Comparison of ENCODE assay signal across 8 mouse cellular contexts in genomic region chr17:55957168-55957567, GRCm38 (mm10). TPM values are rescaled to one million over a fixed set of nuclear protein-coding genes. Genes with fewer than 3 reads are reported as not detected.
DNase-seq lines count a peak whose midpoint lies in the region; ATAC-seq and TF ChIP-seq lines count a peak whose summit lies in the region.

No protein-coding gene starts in this region.

- no peaks in the 10 kb centered on the region for H3K36me3 ChIP-seq in forebrain, embryonic 11.5 days (ENCODE audit: control insufficient read depth, insufficient read depth, low read length)
- H3K36me3 ChIP-seq in hindbrain, embryonic 16.5 days (ENCODE audit: control insufficient read depth, insufficient read depth, low read length), result 0 out of 2 replicates have a peak, but pooled peaks cover 2% of the 10 kb centered on the region
- H3K36me3 ChIP-seq in midbrain, embryonic 10.5 days, result peaks cover 17% of the 10 kb centered on the region

- H3K4me2 ChIP-seq in forebrain, embryonic 11.5 days (ENCODE audit: low read depth, low read length, severe bottlenecking), result no peak overlapping the region
- peak overlapping the region; percentile 81 for H3K4me2 ChIP-seq in hindbrain, embryonic 16.5 days (ENCODE audit: low read length)

- H3K4me3 ChIP-seq in forebrain, embryonic 11.5 days (ENCODE audit: low read depth, low read length), result no peak overlapping the region
- H3K4me3 ChIP-seq in hindbrain, embryonic 16.5 days (ENCODE audit: low read length), result no peak overlapping the region
- H3K4me3 ChIP-seq in midbrain, embryonic 10.5 days, result peak overlapping the region; percentile 58; the same call in 1 of the 2 replicates

- TF ChIP-seq CTCF in brain, embryonic 14.5 days (IDR thresholded peaks at IDR 0.05; ENCODE audit: borderline replicate concordance, extremely low read depth, insufficient read depth, insufficient read length), result peak; percentile 89

- peak; percentile 79 to 89 for DNase-seq in adrenal gland, adult (ENCODE audit: inconsistent age in 2 of 2, low spot score in 1 of 2)
- DNase-seq in adrenal gland, adult 8-10 months, result no peak
- peak; percentile 83 for DNase-seq in brain, embryonic 14.5 days (ENCODE audit: low read depth)
- DNase-seq in forebrain, embryonic 11.5 days (ENCODE audit: low spot score), result peak; percentile 87
- DNase-seq in left cerebral cortex, adult 8-10 months (ENCODE audit: low spot score in 2 of 2), result peak; percentile 51 to 76
- DNase-seq in midbrain, embryonic 10.5 days (ENCODE audit: low spot score), result peak; percentile 77
- DNase-seq in spleen, adult 12 weeks (ENCODE audit: low spot score), result peak; percentile 68

- no peak overlapping the region for H3K9ac ChIP-seq in forebrain, embryonic 11.5 days (ENCODE audit: low read length)
- 0 out of 2 replicates have a peak overlapping the region, but pooled peaks have one; percentile 2 for H3K9ac ChIP-seq in hindbrain, embryonic 16.5 days (ENCODE audit: low read depth, low read length)

- H3K4me1 ChIP-seq in forebrain, embryonic 11.5 days (replicated peaks; ENCODE audit: control insufficient read depth, insufficient read depth, low read length), result peaks cover 10% of the 10 kb centered on the region
- H3K4me1 ChIP-seq in hindbrain, embryonic 16.5 days (ENCODE audit: control insufficient read depth, insufficient read depth, low read depth, low read length), result peaks cover 25% of the 10 kb centered on the region
- H3K4me1 ChIP-seq in midbrain, embryonic 10.5 days, result peaks cover 40% of the 10 kb centered on the region

- WGBS in forebrain, embryonic 11.5 days, result 11% methylated on average over 9 of the region's 9 CpGs
- WGBS in hindbrain, embryonic 16.5 days, result 15% methylated on average over 9 of the region's 9 CpGs
- 16% methylated on average over 9 of the region's 9 CpGs for WGBS in midbrain, embryonic 10.5 days

- no peak for TF ChIP-seq POLR2A in brain, embryonic 14.5 days (IDR thresholded peaks at IDR 0.05; ENCODE audit: borderline replicate concordance, extremely low read depth, insufficient read depth, insufficient read length, poor library complexity, severe bottlenecking)

- H3K9me3 ChIP-seq in forebrain, embryonic 11.5 days (ENCODE audit: control insufficient read depth, low read length), result no peaks in the 10 kb centered on the region
- no peaks in the 10 kb centered on the region for H3K9me3 ChIP-seq in hindbrain, embryonic 16.5 days (ENCODE audit: control insufficient read depth, low read length)
- no peaks in the 10 kb centered on the region for H3K9me3 ChIP-seq in midbrain, embryonic 10.5 days (replicated peaks)

- H3K27ac ChIP-seq in forebrain, embryonic 11.5 days (ENCODE audit: low read depth, low read length), result no peak overlapping the region
- H3K27ac ChIP-seq in hindbrain, embryonic 16.5 days (ENCODE audit: low read depth, low read length), result no peak overlapping the region
- peak overlapping the region; percentile 55; the same call in 1 of the 2 replicates for H3K27ac ChIP-seq in midbrain, embryonic 10.5 days (replicated peaks)

- peak; percentile 34 for ATAC-seq in forebrain, embryonic 11.5 days (replicated peaks; ENCODE audit: low FRiP score)
- no peak for ATAC-seq in hindbrain, embryonic 16.5 days

- H3K27me3 ChIP-seq in forebrain, embryonic 11.5 days (ENCODE audit: control insufficient read depth, insufficient read depth, low read length), result no peaks in the 10 kb centered on the region
- H3K27me3 ChIP-seq in hindbrain, embryonic 16.5 days (replicated peaks; ENCODE audit: control insufficient read depth, insufficient read depth, low read length), result no peaks in the 10 kb centered on the region; the same call in 1 of the 2 replicates
- peaks cover 17% of the 10 kb centered on the region for H3K27me3 ChIP-seq in midbrain, embryonic 10.5 days (ENCODE audit: low read depth, poor library complexity, severe bottlenecking)

RNA-seq across cellular contexts. Expression of gene Yju2, which starts 1.7 kb away (rescaled TPM):
- total RNA-seq in adrenal gland, adult 8-10 months (2022), result 10 to 100 TPM; 18.6 to 21.4 (median 20.3) TPM
- 12.8 and 15.4 TPM in 2 replicates for polyA plus RNA-seq in brain, embryonic 14.5 days (2012; rRNA removed)
- polyA plus RNA-seq in forebrain, embryonic 11.5 days (2014; fragmentation: Nextera tagmentation; extraction: Ambion mirVana), result 27.4 and 28.2 TPM in 2 replicates
- 20.5 and 23.2 TPM in 2 replicates for polyA plus RNA-seq in hindbrain, embryonic 16.5 days (2015; fragmentation: Nextera tagmentation; extraction: Ambion mirVana)
- total RNA-seq in left cerebral cortex, adult 8-10 months (2022), result 10 to 100 TPM; 12.9 to 16.9 (median 15.0) TPM
- 31.0 and 34.0 TPM in 2 replicates for polyA plus RNA-seq in midbrain, embryonic 10.5 days (2016; fragmentation: Nextera tagmentation; extraction: Ambion mirVana)

RNA-seq across cellular contexts. Expression of gene Ebi3, which starts 4.7 kb away (rescaled TPM):
- total RNA-seq in adrenal gland, adult 8-10 months (2022), result 1 to 10 TPM in 3 of 4 experiments, under 1 TPM in 1; 0.49 to 2.0 (median 1.5) TPM
- polyA plus RNA-seq in brain, embryonic 14.5 days (2012; rRNA removed), result 3.7 and 3.8 TPM in 2 replicates
- 2.0 and 2.1 TPM in 2 replicates for polyA plus RNA-seq in forebrain, embryonic 11.5 days (2014; fragmentation: Nextera tagmentation; extraction: Ambion mirVana)
- 6.3 and 7.2 TPM in 2 replicates for polyA plus RNA-seq in hindbrain, embryonic 16.5 days (2015; fragmentation: Nextera tagmentation; extraction: Ambion mirVana)
- total RNA-seq in left cerebral cortex, adult 8-10 months (2022), result 1 to 10 TPM; 1.1 to 2.5 (median 1.7) TPM
- polyA plus RNA-seq in midbrain, embryonic 10.5 days (2016; fragmentation: Nextera tagmentation; extraction: Ambion mirVana), result 2.1 and 2.3 TPM in 2 replicates

RNA-seq across cellular contexts. Expression of gene Zfp119b, which starts 7.9 kb away (rescaled TPM):
- 1 to 10 TPM; 2.9 to 7.1 (median 4.9) TPM for total RNA-seq in adrenal gland, adult 8-10 months (2022)
- 2.6 and 3.4 TPM in 2 replicates for polyA plus RNA-seq in brain, embryonic 14.5 days (2012; rRNA removed)
- 5.5 and 8.5 TPM in 2 replicates for polyA plus RNA-seq in forebrain, embryonic 11.5 days (2014; fragmentation: Nextera tagmentation; extraction: Ambion mirVana)
- polyA plus RNA-seq in hindbrain, embryonic 16.5 days (2015; fragmentation: Nextera tagmentation; extraction: Ambion mirVana), result 6.9 and 8.7 TPM in 2 replicates
- total RNA-seq in left cerebral cortex, adult 8-10 months (2022), result 1 to 10 TPM; 3.5 to 5.2 (median 4.0) TPM
- polyA plus RNA-seq in midbrain, embryonic 10.5 days (2016; fragmentation: Nextera tagmentation; extraction: Ambion mirVana), result 5.4 and 5.8 TPM in 2 replicates

RNA-seq across cellular contexts. Expression of gene Shd, which starts 13.1 kb away (rescaled TPM):
- 1 to 10 TPM; 1.7 to 4.8 (median 3.0) TPM for total RNA-seq in adrenal gland, adult 8-10 months (2022)
- 207 and 264 TPM in 2 replicates for polyA plus RNA-seq in brain, embryonic 14.5 days (2012; rRNA removed)
- 65.1 and 77.9 TPM in 2 replicates for polyA plus RNA-seq in forebrain, embryonic 11.5 days (2014; fragmentation: Nextera tagmentation; extraction: Ambion mirVana)
- 177 and 182 TPM in 2 replicates for polyA plus RNA-seq in hindbrain, embryonic 16.5 days (2015; fragmentation: Nextera tagmentation; extraction: Ambion mirVana)
- 10 to 100 TPM; 34.8 to 38.9 (median 37.7) TPM for total RNA-seq in left cerebral cortex, adult 8-10 months (2022)
- polyA plus RNA-seq in midbrain, embryonic 10.5 days (2016; fragmentation: Nextera tagmentation; extraction: Ambion mirVana), result 68.4 and 103 TPM in 2 replicates

RNA-seq across cellular contexts. Expression of gene Fsd1, which starts 29.1 kb away (rescaled TPM):
- total RNA-seq in adrenal gland, adult 8-10 months (2022), result 1 to 10 TPM in 3 of 4 experiments, under 1 TPM in 1; 0.87 to 3.4 (median 2.9) TPM
- 130 and 155 TPM in 2 replicates for polyA plus RNA-seq in brain, embryonic 14.5 days (2012; rRNA removed)
- polyA plus RNA-seq in forebrain, embryonic 11.5 days (2014; fragmentation: Nextera tagmentation; extraction: Ambion mirVana), result 61.9 and 71.1 TPM in 2 replicates
- polyA plus RNA-seq in hindbrain, embryonic 16.5 days (2015; fragmentation: Nextera tagmentation; extraction: Ambion mirVana), result 227 and 252 TPM in 2 replicates
- total RNA-seq in left cerebral cortex, adult 8-10 months (2022), result 10 to 100 TPM; 73.6 to 91.7 (median 81.2) TPM
- polyA plus RNA-seq in midbrain, embryonic 10.5 days (2016; fragmentation: Nextera tagmentation; extraction: Ambion mirVana), result 78.4 and 95.0 TPM in 2 replicates
